Mouse (Mus musculus): ENCODE measurements around the gene Gm11444. TPM values are rescaled to one million over a fixed set of nuclear protein-coding genes. Genes with fewer than 3 reads are reported as not detected.

Gm11444 gene
- total RNA-seq, 2 experiments from 2014 or later: not detected

DNA sequence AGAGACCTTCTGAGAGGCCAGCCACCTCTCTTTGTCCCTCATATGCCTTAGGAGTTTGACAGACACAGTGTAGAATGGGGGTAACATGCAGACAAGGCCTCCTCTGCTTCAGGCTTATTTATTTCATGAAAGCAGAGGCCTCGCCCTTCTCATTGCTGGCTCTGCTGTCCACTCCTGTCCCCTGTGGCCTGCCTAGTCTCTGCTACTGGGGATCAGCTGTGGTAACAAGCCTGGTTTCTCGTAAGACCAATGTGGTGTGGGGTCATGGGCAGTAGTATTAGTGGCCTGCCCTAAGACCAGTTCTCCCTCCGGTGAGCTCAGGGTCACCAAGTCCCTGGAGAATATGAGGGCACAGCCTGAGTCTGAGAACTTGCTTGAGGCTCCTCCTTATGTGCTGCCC lies 29.2 kb downstream of the Gm11444 start:
- DNase-seq (ENCODE audit: extremely low spot score in 1 of 2, low spot score in 1 of 2): no peak

DNA sequence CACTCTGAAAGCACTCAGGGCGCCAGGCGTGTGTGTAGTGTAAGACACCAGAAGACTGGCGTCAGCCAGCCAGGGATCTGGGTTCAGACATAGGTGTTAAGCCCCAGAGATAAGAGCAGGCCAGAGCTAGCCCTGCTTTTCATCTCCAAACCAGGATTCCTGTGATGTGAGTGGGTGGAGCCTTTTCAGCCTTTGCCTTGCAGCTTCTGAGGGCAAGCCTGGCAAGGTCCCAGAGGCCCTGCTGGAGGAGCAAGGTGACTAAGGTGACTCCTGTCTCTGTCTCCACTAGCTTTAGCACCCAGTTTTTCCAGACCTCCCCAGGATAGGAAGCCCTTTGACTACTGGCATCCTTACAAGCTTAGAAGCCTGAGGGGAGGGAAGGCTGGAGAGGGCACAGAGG lies 31.7 kb downstream of the Gm11444 start:
- DNase-seq (ENCODE audit: extremely low spot score in 1 of 2, low spot score in 1 of 2): no peak

DNA sequence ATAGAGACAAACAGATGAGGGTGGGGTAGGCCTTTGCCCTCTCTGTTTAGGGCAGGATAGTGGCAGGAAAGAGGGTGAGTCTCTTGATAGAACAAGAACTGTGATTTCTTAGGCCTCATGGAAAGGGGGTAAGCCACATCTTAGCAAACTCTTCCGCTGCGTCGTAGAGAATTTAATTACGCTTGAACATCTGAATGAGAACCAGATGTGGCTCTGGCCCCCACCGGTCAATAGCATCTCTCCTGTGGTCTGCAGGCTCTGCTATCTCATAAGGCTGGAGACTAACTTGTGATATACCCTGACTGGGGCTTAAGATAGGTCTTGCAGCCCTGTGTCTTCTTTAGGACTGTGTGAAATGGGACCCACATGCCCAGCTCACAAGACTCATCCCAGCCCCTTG lies 33.7 kb downstream of the Gm11444 start:
- DNase-seq (ENCODE audit: extremely low spot score in 1 of 2, low spot score in 1 of 2): no peak

DNA sequence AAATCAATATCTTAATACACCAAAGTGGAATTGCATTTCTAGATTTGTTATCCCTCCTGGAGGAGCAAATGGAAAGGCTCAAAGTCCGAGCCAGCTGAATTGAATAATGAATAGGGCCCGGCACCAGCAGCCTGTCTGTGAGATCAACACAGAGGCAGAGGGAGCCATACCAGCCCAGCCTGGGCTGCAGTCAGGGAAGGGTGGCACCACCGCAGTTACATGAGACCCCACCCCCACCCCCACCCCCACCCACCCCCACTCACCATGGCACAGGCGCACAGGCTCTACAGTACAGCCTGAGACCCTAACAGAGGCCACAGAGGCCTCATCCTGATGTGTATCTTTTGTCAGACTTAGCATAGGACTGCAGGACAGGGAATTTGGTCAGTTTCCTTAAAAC lies 35.5 kb downstream of the Gm11444 start:
- DNase-seq (ENCODE audit: extremely low spot score in 1 of 2, low spot score in 1 of 2): no peak

DNA sequence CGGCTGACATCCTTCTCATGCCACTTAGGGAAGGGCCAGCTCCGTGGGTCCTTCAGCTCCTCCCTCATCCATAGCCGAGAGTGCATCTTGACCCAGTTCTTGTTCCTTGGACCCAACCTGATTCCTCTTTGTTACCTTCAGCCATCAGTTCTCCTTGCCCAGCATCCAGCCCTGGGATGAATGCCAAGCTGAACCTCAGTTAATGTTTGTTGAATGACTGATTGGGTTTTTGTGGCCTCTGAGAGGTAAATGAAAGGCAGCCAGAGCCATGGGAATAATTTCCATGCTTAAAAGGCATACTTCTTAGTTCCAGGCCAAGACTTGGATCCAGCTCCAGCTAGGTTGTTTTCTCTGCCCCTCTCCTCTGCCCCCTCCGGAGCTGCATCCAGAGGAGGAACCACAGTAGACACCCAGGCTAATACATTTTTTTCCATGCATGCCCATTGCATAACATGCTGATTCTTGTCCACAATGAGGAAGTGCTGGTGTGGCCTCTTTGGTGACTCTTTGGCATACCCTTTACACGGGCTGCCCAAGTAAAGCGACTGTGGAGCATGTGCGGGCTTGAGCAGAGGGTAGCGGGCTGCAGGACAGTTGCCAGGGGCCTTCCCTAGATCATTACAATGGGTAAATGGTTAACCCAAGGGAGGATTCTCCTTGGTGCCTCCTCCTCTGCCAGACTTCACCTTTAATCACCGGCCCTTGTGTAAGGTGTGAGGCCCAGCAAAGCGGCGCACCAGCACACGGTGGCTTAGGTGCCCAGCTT lies 37.7 kb downstream of the Gm11444 start:
- no peak for DNase-seq (ENCODE audit: extremely low spot score in 1 of 2, low spot score in 1 of 2)

DNA sequence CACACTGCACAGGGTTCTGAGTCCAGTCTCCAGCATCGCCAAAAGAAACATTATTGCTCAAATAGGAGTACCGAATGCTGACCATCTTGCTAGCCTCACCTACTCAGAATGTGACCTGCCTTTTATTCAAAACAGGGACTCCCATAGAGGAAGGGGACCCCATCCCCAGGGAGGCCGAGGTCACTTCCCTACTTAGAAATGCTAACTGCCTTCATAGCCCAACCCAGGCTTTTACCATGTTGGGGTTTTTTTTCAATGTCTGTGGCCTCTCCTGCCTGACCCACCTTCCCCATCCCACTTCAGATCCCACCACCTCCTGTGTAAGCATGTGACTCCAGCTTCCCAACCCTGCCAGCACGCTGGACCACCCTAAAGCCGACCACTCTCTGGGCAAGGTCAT lies 38.5 kb downstream of the Gm11444 start:
- DNase-seq (ENCODE audit: extremely low spot score in 1 of 2, low spot score in 1 of 2): no peak

DNA sequence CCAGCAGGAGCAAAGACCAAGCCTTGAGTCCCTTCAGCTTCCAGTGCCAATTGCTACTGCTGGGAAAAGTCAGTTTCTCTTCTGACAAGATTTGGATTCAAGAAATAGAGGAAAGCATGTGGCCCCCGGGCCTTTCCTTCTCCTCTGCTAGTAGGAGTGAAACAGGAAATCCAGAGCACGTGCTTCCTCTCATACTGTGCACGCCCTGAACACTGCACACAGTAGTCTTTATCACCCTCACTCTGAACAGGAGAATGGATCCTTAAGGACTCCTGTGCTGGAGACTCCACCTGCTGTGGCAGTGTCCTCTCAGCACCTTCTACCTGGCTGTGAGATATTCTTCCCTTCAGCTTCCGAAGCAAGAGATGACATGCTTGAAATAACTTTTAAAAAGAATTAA lies 38.9 kb downstream of the Gm11444 start:
- DNase-seq (ENCODE audit: extremely low spot score in 1 of 2, low spot score in 1 of 2): no peak

DNA sequence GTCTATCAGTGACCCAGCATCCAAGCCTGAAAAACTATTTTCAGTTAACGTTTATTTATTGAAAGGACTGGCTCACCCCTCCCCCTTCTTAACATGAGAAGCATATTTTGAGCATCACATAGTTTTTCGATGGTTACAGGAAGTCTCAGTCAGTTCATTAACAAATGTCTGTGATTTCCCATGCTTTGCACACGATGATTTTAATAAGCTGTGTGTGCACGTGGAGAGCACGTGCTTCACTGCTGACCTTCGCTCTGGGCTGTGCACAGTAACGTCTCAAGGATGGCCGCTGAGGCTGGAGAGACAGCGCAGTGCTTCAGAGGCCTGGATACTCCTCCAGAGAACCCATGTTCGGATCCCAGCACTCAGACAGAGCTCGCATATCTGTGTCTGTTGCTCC lies 42.8 kb downstream of the Gm11444 start:
- no peak for DNase-seq (ENCODE audit: extremely low spot score in 1 of 2, low spot score in 1 of 2)

DNA sequence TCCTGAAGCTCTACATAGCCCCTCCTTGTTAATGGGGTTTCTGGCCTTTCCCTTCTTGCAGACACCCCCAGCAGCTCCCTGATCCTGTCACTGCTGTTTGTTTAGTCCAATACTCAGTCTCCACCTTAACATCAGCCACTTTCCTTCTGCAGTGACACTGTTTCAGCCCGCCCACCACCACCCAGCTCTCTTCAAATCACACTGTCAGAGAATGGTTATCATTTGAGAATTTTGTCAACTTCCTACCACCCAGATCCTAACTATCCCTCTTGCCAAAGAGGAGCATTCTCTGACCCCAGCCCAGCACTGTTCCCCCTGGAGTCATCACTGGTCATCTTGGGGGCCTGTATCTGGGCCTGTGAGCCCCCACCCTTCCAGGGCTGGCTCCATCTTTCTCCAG lies 44.4 kb downstream of the Gm11444 start:
- DNase-seq (ENCODE audit: extremely low spot score in 1 of 2, low spot score in 1 of 2): no peak

DNA sequence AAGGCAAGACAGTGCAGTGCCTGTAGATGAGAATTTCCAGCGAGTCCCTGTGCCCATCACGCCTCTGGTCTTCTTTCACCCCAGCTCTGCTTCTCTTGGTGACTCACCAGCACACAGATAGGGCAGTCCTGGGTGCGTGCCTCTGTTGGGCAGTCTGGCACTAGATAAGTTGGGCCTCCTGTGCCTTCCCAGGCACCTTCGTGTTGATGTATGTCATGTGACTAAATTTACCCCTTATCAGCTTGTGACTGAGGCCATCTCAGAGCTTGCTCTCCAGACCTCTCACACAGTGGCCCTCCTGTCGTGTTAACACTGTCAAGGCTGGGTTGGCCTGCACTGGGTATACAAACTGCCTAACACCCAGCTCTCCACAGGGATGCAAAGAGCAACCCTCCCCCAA lies 46.1 kb downstream of the Gm11444 start:
- no peak for DNase-seq (ENCODE audit: extremely low spot score in 1 of 2, low spot score in 1 of 2)

DNA sequence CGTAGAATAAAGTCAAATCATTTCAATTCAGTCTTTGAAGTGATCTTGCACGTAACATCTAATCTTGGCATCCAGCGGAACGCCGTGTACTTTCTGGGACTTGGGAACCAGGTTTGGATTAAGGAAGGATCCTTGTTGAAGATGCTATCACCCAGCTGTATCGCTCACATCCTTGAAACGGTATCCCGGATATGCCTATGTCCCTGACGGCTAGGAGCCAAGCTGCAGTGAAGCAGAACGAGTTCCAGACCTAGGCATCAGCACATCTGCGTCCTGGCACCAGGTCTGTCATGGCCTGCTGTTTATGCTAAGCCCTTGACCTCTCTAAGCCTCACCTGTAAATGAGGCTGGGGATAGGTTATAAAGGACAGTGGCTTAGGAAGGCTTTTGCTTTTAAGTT lies 49.8 kb downstream of the Gm11444 start:
- no peak for DNase-seq (ENCODE audit: extremely low spot score in 1 of 2, low spot score in 1 of 2)

DNA sequence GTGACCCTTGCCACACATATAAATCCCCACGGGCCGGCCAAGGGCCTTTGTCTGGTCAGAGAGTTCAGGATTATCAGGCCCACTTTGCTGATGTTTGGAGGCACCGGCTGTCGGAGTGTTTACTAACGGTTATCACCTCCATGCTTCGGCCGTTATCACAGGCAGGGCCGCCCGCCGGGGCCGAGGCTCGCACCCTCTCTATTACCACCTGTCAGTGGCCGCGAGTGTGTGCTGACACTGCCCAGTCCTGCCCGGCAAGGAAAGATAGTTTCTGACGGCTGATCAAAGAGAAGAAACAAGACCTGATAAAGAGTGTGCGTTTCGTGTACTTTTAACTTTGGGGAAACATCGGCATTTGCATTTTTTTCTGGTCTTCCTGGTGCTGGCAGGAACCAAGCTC lies 50.3 kb downstream of the Gm11444 start:
- DNase-seq (ENCODE audit: extremely low spot score in 1 of 2, low spot score in 1 of 2): no peak

DNA sequence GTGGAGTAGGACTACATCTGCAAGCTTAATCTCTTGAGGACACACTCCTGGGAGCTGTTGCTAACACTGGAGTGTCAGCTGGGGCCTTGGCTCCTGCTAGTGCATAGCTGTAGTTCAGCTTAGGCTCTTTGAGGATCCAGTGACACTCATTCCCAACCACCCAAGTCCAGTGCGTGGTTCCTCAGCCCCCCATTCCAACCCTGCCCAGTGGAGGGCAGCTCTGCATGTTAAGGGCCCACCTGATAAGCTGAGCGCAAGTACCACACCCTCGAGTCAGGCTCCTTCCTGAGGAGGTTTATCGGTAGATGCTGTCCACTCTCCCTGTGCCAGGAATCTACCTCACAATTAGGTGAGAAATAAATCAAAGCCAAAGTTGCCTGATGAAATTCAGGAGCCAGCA lies 50.7 kb downstream of the Gm11444 start:
- DNase-seq (ENCODE audit: extremely low spot score in 1 of 2, low spot score in 1 of 2): no peak

Other genes with a start within 250 kb of the Gm11444 start
- 1 to 10 TPM; 1.7 to 3.0 TPM for gene Tbx2, start 17.8 kb downstream of the Gm11444 start, total RNA-seq (2021)
- under 1 TPM; 0.32 to 0.35 TPM for gene Tbx4, start 36.1 kb upstream of the Gm11444 start, total RNA-seq (2021)